Mouse (Mus musculus): ENCODE measurements around the gene Eps15l1. TPM values are rescaled to one million over a fixed set of nuclear protein-coding genes. Genes with fewer than 3 reads are reported as not detected.
A peak's percentile ranks its signal among the peaks of the same experiment; 100 is the strongest.

The Eps15l1 gene
- polyA plus RNA-seq, 1 experiment, result 91.4 TPM

GRCm38 (mm10) chr8:72316053-72316695 lies 105.1 kb downstream of the Eps15l1 start:
- Histone ChIP-seq H3K4me3 (ENCODE audit: control insufficient read depth, insufficient read depth, low read length) (no peak overlapping the region), H3K36me3 (ENCODE audit: control insufficient read depth, insufficient read depth, low read length) (peaks cover 7% of the 10 kb centered on the region), H3K27ac (ENCODE audit: control insufficient read depth, insufficient read depth, low read length) (no peak overlapping the region), H3K4me1 (replicated peaks; ENCODE audit: control insufficient read depth, insufficient read depth, low read length) (peaks cover 49% of the 10 kb centered on the region), H3K27me3 (ENCODE audit: control insufficient read depth, insufficient read depth, low read length) (peaks cover 3% of the 10 kb centered on the region; the same call in 1 of the 2 replicates)
- no peak for DNase-seq
- WGBS, result 95% methylated on average over 10 of the region's 10 CpGs
- TF ChIP-seq CTCF (IDR thresholded peaks at IDR 0.05; ENCODE audit: borderline replicate concordance, control insufficient read depth, extremely low read depth, insufficient read depth, low read length, poor library complexity), result no peak
- no peak for TF ChIP-seq POLR2A (IDR thresholded peaks at IDR 0.05; ENCODE audit: control insufficient read depth, extremely low read depth, insufficient read depth, low read length, poor library complexity)

DNA sequence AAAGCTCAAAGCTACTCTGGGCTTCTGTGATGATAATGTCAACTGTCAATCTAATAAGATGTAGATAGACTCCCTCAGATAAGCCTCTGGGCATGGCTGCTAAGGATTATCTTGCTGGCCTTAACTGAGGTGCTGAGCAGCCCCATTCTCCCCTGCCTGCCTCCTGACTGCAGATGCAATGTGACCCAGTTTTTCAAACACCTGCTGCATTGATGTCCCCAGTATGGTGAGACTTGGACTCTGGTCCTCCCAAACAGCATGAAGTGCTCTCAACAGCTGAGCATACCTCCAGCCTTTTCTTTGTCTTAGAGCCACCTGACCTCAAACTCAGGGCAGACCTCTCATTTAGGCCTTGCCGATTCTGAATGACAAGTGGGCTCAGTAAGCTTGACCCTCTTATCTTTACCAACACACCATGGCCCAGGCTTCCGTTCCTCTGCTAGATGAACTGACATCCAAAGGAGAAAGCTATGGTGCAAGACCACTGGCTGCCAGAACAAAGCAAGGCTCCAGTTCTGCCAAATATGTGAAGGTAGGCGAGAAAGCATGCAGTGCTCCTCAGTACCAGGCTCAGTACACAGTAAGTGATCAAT lies 108.2 kb downstream of the Eps15l1 start:
- Histone ChIP-seq H3K4me3 (ENCODE audit: control insufficient read depth, insufficient read depth, low read length) (no peak overlapping the region), H3K27me3 (ENCODE audit: control insufficient read depth, insufficient read depth, low read length) (no peaks in the 10 kb centered on the region), H3K36me3 (ENCODE audit: control insufficient read depth, insufficient read depth, low read length) (no peaks in the 10 kb centered on the region), H3K27ac (ENCODE audit: control insufficient read depth, insufficient read depth, low read length) (peak overlapping the region; percentile 63), H3K4me1 (replicated peaks; ENCODE audit: control insufficient read depth, insufficient read depth, low read length) (peaks cover 40% of the 10 kb centered on the region)
- TF ChIP-seq CTCF (IDR thresholded peaks at IDR 0.05; ENCODE audit: borderline replicate concordance, control insufficient read depth, extremely low read depth, insufficient read depth, low read length, poor library complexity) (no peak), POLR2A (IDR thresholded peaks at IDR 0.05; ENCODE audit: control insufficient read depth, extremely low read depth, insufficient read depth, low read length, poor library complexity) (no peak)
- 67% methylated on average over 3 of the region's 3 CpGs for WGBS
- peak; percentile 56 for DNase-seq

DNA sequence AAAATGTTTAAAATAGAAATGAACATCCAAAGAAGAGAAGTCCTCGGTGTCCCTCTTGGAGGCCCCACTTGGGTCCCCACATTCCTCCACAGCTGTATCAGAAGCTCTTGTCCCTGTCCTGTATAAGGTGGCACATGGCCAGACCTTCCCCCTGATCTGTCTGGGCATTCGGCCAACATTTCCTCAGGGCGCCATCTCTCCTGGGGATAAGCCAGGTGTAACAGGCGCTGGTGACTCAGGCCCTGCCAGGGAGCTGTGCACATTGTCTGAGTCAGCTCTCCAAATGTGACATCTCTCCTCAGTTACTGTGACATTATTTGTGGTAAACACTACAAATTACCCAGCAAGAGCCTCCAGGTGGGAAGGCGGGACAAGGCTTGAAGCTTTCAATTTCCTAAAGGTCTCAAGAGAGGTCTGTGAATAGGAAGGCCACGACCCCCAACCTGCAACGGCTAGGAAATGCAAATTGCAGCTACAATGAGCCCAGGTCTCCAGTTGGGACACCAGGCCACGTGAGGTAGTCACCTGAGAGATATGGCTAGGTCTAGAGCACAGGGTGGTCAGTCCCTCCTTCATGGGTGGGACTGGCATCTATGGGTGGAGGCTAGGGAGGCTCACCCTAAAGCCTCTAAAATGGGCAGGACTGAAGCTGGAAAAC lies 110.3 kb downstream of the Eps15l1 start:
- 66% methylated on average over 8 of the region's 8 CpGs for WGBS
- no peak overlapping the region for H3K27ac ChIP-seq (ENCODE audit: control insufficient read depth, insufficient read depth, low read length)
- TF ChIP-seq CTCF (IDR thresholded peaks at IDR 0.05; ENCODE audit: borderline replicate concordance, control insufficient read depth, extremely low read depth, insufficient read depth, low read length, poor library complexity) (no peak), POLR2A (IDR thresholded peaks at IDR 0.05; ENCODE audit: control insufficient read depth, extremely low read depth, insufficient read depth, low read length, poor library complexity) (no peak)
- no peaks in the 10 kb centered on the region for H3K36me3 ChIP-seq (ENCODE audit: control insufficient read depth, insufficient read depth, low read length)
- peak; percentile 22 for DNase-seq
- peaks cover 32% of the 10 kb centered on the region for H3K4me1 ChIP-seq (replicated peaks; ENCODE audit: control insufficient read depth, insufficient read depth, low read length)
- no peak overlapping the region for H3K4me3 ChIP-seq (ENCODE audit: control insufficient read depth, insufficient read depth, low read length)
- H3K27me3 ChIP-seq (ENCODE audit: control insufficient read depth, insufficient read depth, low read length), result no peaks in the 10 kb centered on the region

DNA sequence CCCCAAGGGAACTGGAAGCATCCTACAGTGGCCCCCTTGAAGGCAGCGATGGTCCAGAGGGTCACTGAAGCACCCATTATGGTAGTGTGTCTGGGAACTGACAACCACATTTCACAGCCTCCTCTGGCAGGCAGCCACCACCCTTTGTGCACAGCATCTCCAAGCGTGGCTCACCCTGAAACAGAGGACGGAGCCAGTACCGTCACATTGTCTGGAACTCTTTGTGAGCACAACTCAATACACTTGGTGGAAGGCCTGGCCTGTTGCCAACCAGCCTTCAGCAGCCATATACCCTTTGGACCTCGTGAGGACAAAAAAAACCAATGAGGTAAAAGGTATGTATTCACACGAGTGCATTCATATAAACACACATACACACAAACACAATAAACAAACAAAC lies 113.0 kb downstream of the Eps15l1 start:
- H3K36me3 ChIP-seq (ENCODE audit: control insufficient read depth, insufficient read depth, low read length), result no peaks in the 10 kb centered on the region
- H3K4me1 ChIP-seq (replicated peaks; ENCODE audit: control insufficient read depth, insufficient read depth, low read length), result peaks cover 35% of the 10 kb centered on the region
- TF ChIP-seq POLR2A (IDR thresholded peaks at IDR 0.05; ENCODE audit: control insufficient read depth, extremely low read depth, insufficient read depth, low read length, poor library complexity) (no peak), CTCF (IDR thresholded peaks at IDR 0.05; ENCODE audit: borderline replicate concordance, control insufficient read depth, extremely low read depth, insufficient read depth, low read length, poor library complexity) (no peak)
- H3K27me3 ChIP-seq (ENCODE audit: control insufficient read depth, insufficient read depth, low read length), result no peaks in the 10 kb centered on the region
- no peak overlapping the region for H3K4me3 ChIP-seq (ENCODE audit: control insufficient read depth, insufficient read depth, low read length)
- 88% methylated on average over 6 of the region's 6 CpGs for WGBS
- DNase-seq, result no peak
- no peak overlapping the region for H3K27ac ChIP-seq (ENCODE audit: control insufficient read depth, insufficient read depth, low read length)

GRCm38 (mm10) chr8:72306913-72307312 lies 114.3 kb downstream of the Eps15l1 start:
- peaks cover 29% of the 10 kb centered on the region for H3K4me1 ChIP-seq (replicated peaks; ENCODE audit: control insufficient read depth, insufficient read depth, low read length)
- WGBS, result 91% methylated on average over 5 of the region's 5 CpGs
- H3K36me3 ChIP-seq (ENCODE audit: control insufficient read depth, insufficient read depth, low read length), result no peaks in the 10 kb centered on the region
- H3K4me3 ChIP-seq (ENCODE audit: control insufficient read depth, insufficient read depth, low read length), result no peak overlapping the region
- no peak for TF ChIP-seq CTCF (IDR thresholded peaks at IDR 0.05; ENCODE audit: borderline replicate concordance, control insufficient read depth, extremely low read depth, insufficient read depth, low read length, poor library complexity)
- TF ChIP-seq POLR2A (IDR thresholded peaks at IDR 0.05; ENCODE audit: control insufficient read depth, extremely low read depth, insufficient read depth, low read length, poor library complexity), result no peak
- no peak for DNase-seq
- no peaks in the 10 kb centered on the region for H3K27me3 ChIP-seq (ENCODE audit: control insufficient read depth, insufficient read depth, low read length)
- H3K27ac ChIP-seq (ENCODE audit: control insufficient read depth, insufficient read depth, low read length), result no peak overlapping the region

GRCm38 (mm10) chr8:72305210-72305905 lies 115.9 kb downstream of the Eps15l1 start, which contains the start of gene Gm10282:
TSS of gene Gm10282 (minus strand) at chr8:72305260.
- H3K4me3 ChIP-seq (ENCODE audit: control insufficient read depth, insufficient read depth, low read length), result no peak within 1 kb of the TSS
- H3K27ac ChIP-seq (ENCODE audit: control insufficient read depth, insufficient read depth, low read length), result no peak within 1 kb of the TSS
- no peak for DNase-seq
- no peak for TF ChIP-seq CTCF (IDR thresholded peaks at IDR 0.05; ENCODE audit: borderline replicate concordance, control insufficient read depth, extremely low read depth, insufficient read depth, low read length, poor library complexity)
- no peak for TF ChIP-seq POLR2A (IDR thresholded peaks at IDR 0.05; ENCODE audit: control insufficient read depth, extremely low read depth, insufficient read depth, low read length, poor library complexity)
- H3K27me3 ChIP-seq (ENCODE audit: control insufficient read depth, insufficient read depth, low read length), result no peaks in the 10 kb centered on the region
- WGBS, result 96% methylated on average over 16 of the region's 16 CpGs
- no peaks in the 10 kb centered on the region for H3K36me3 ChIP-seq (ENCODE audit: control insufficient read depth, insufficient read depth, low read length)
- peaks cover 19% of the 10 kb centered on the region for H3K4me1 ChIP-seq (replicated peaks; ENCODE audit: control insufficient read depth, insufficient read depth, low read length)
